Mouse (Mus musculus): ENCODE data around the gene C1s1. TPM values are rescaled to one million over a fixed set of nuclear protein-coding genes. Genes with fewer than 3 reads are reported as not detected.
"Not testable (repeated sequence)": the region's sequence is repeated elsewhere in the genome, so short reads cannot be mapped to it uniquely, and the experiment has no call there.

C1s1 gene
- polyA plus RNA-seq (2014; fragmentation: Nextera tagmentation; extraction: Ambion mirVana), result 2.0 and 2.9 TPM in 2 replicates

GRCm38 (mm10) chr6:124542284-124542683 is at the start of gene C1s1:
Gene C1s1 (minus strand): TSS chr6:124542359.
- H3K4me3 ChIP-seq (ENCODE audit: low read depth, low read length); H3K36me3 ChIP-seq (ENCODE audit: control insufficient read depth, insufficient read depth, low read length); H3K9ac ChIP-seq (replicated peaks; ENCODE audit: low read depth, low read length); H3K9me3 ChIP-seq (ENCODE audit: control insufficient read depth, low read depth, low read length); H3K4me2 ChIP-seq (replicated peaks; ENCODE audit: low read depth, low read length); H3K27me3 ChIP-seq (ENCODE audit: control insufficient read depth, insufficient read depth, low read length); H3K27ac ChIP-seq (ENCODE audit: low read length); H3K4me1 ChIP-seq (ENCODE audit: control insufficient read depth, insufficient read depth, low read length): not testable (repeated sequence)
- 5% methylated on average over 1 of the region's 1 CpGs for WGBS
- 0 out of 2 replicates have a peak, but pooled peaks have one; percentile 37 for ATAC-seq (ENCODE audit: insufficient number of reproducible peaks, insufficient read depth, low FRiP score, low read depth)

GRCm38 (mm10) chr6:124588771-124589170 is 46.6 kb upstream of the C1s1 start:
- Histone ChIP-seq H3K36me3 (ENCODE audit: control insufficient read depth, insufficient read depth, low read length) (no peaks in the 10 kb centered on the region), H3K4me1 (ENCODE audit: control insufficient read depth, insufficient read depth, low read length) (no peaks in the 10 kb centered on the region), H3K27me3 (ENCODE audit: control insufficient read depth, insufficient read depth, low read length) (no peaks in the 10 kb centered on the region), H3K4me3 (ENCODE audit: low read depth, low read length) (no peak overlapping the region), H3K4me2 (replicated peaks; ENCODE audit: low read depth, low read length) (no peak overlapping the region), H3K9me3 (ENCODE audit: control insufficient read depth, low read depth, low read length) (no peaks in the 10 kb centered on the region), H3K9ac (replicated peaks; ENCODE audit: low read depth, low read length) (no peak overlapping the region), H3K27ac (ENCODE audit: low read length) (no peak overlapping the region)
- no peak for ATAC-seq (ENCODE audit: insufficient number of reproducible peaks, insufficient read depth, low FRiP score, low read depth)

GRCm38 (mm10) chr6:124586266-124586665 is 44.1 kb upstream of the C1s1 start:
- H3K27me3 ChIP-seq (ENCODE audit: control insufficient read depth, insufficient read depth, low read length), result no peaks in the 10 kb centered on the region
- ATAC-seq (ENCODE audit: insufficient number of reproducible peaks, insufficient read depth, low FRiP score, low read depth), result no peak
- no peaks in the 10 kb centered on the region for H3K4me1 ChIP-seq (ENCODE audit: control insufficient read depth, insufficient read depth, low read length)
- H3K36me3 ChIP-seq (ENCODE audit: control insufficient read depth, insufficient read depth, low read length), result no peaks in the 10 kb centered on the region
- H3K4me2 ChIP-seq (replicated peaks; ENCODE audit: low read depth, low read length), result no peak overlapping the region
- no peak overlapping the region for H3K4me3 ChIP-seq (ENCODE audit: low read depth, low read length)
- H3K9me3 ChIP-seq (ENCODE audit: control insufficient read depth, low read depth, low read length), result no peaks in the 10 kb centered on the region
- H3K9ac ChIP-seq (replicated peaks; ENCODE audit: low read depth, low read length), result no peak overlapping the region
- 72% methylated on average over 4 of the region's 4 CpGs for WGBS
- no peak overlapping the region for H3K27ac ChIP-seq (ENCODE audit: low read length)

GRCm38 (mm10) chr6:124585761-124586160 is 43.6 kb upstream of the C1s1 start:
- no peak for ATAC-seq (ENCODE audit: insufficient number of reproducible peaks, insufficient read depth, low FRiP score, low read depth)
- no peak overlapping the region for H3K9ac ChIP-seq (replicated peaks; ENCODE audit: low read depth, low read length)
- no peaks in the 10 kb centered on the region for H3K4me1 ChIP-seq (ENCODE audit: control insufficient read depth, insufficient read depth, low read length)
- H3K4me2 ChIP-seq (replicated peaks; ENCODE audit: low read depth, low read length), result no peak overlapping the region
- WGBS, result 70% methylated on average over 3 of the region's 3 CpGs
- no peak overlapping the region for H3K4me3 ChIP-seq (ENCODE audit: low read depth, low read length)
- no peaks in the 10 kb centered on the region for H3K36me3 ChIP-seq (ENCODE audit: control insufficient read depth, insufficient read depth, low read length)
- H3K27ac ChIP-seq (ENCODE audit: low read length), result no peak overlapping the region
- H3K27me3 ChIP-seq (ENCODE audit: control insufficient read depth, insufficient read depth, low read length), result no peaks in the 10 kb centered on the region
- no peaks in the 10 kb centered on the region for H3K9me3 ChIP-seq (ENCODE audit: control insufficient read depth, low read depth, low read length)

GRCm38 (mm10) chr6:124584935-124585334 is 42.8 kb upstream of the C1s1 start:
- H3K4me2 ChIP-seq (replicated peaks; ENCODE audit: low read depth, low read length), result no peak overlapping the region
- H3K4me3 ChIP-seq (ENCODE audit: low read depth, low read length), result no peak overlapping the region
- H3K4me1 ChIP-seq (ENCODE audit: control insufficient read depth, insufficient read depth, low read length), result no peaks in the 10 kb centered on the region
- H3K9me3 ChIP-seq (ENCODE audit: control insufficient read depth, low read depth, low read length), result no peaks in the 10 kb centered on the region
- WGBS, result 59% methylated on average over 3 of the region's 3 CpGs
- no peak for ATAC-seq (ENCODE audit: insufficient number of reproducible peaks, insufficient read depth, low FRiP score, low read depth)
- no peaks in the 10 kb centered on the region for H3K27me3 ChIP-seq (ENCODE audit: control insufficient read depth, insufficient read depth, low read length)
- no peaks in the 10 kb centered on the region for H3K36me3 ChIP-seq (ENCODE audit: control insufficient read depth, insufficient read depth, low read length)
- H3K27ac ChIP-seq (ENCODE audit: low read length), result no peak overlapping the region
- no peak overlapping the region for H3K9ac ChIP-seq (replicated peaks; ENCODE audit: low read depth, low read length)

GRCm38 (mm10) chr6:124582231-124582630 is 40.1 kb upstream of the C1s1 start:
- ATAC-seq (ENCODE audit: insufficient number of reproducible peaks, insufficient read depth, low FRiP score, low read depth), result no peak
- no peak overlapping the region for H3K4me3 ChIP-seq (ENCODE audit: low read depth, low read length)
- 90% methylated on average over 1 of the region's 1 CpGs for WGBS
- no peaks in the 10 kb centered on the region for H3K27me3 ChIP-seq (ENCODE audit: control insufficient read depth, insufficient read depth, low read length)
- no peak overlapping the region for H3K27ac ChIP-seq (ENCODE audit: low read length)
- H3K9me3 ChIP-seq (ENCODE audit: control insufficient read depth, low read depth, low read length), result no peaks in the 10 kb centered on the region
- H3K9ac ChIP-seq (replicated peaks; ENCODE audit: low read depth, low read length), result no peak overlapping the region
- no peaks in the 10 kb centered on the region for H3K36me3 ChIP-seq (ENCODE audit: control insufficient read depth, insufficient read depth, low read length)
- H3K4me2 ChIP-seq (replicated peaks; ENCODE audit: low read depth, low read length), result no peak overlapping the region
- no peaks in the 10 kb centered on the region for H3K4me1 ChIP-seq (ENCODE audit: control insufficient read depth, insufficient read depth, low read length)

GRCm38 (mm10) chr6:124580155-124580554 is 38.0 kb upstream of the C1s1 start:
- not testable (repeated sequence) for H3K9ac ChIP-seq (replicated peaks; ENCODE audit: low read depth, low read length); H3K4me1 ChIP-seq (ENCODE audit: control insufficient read depth, insufficient read depth, low read length); H3K4me3 ChIP-seq (ENCODE audit: low read depth, low read length); H3K27ac ChIP-seq (ENCODE audit: low read length); H3K36me3 ChIP-seq (ENCODE audit: control insufficient read depth, insufficient read depth, low read length); H3K9me3 ChIP-seq (ENCODE audit: control insufficient read depth, low read depth, low read length); H3K27me3 ChIP-seq (ENCODE audit: control insufficient read depth, insufficient read depth, low read length); H3K4me2 ChIP-seq (replicated peaks; ENCODE audit: low read depth, low read length)
- 76% methylated on average over 7 of the region's 7 CpGs for WGBS
- 0 out of 2 replicates have a peak, but pooled peaks have one; percentile 37 for ATAC-seq (ENCODE audit: insufficient number of reproducible peaks, insufficient read depth, low FRiP score, low read depth)

GRCm38 (mm10) chr6:124575155-124575678 is 33.1 kb upstream of the C1s1 start:
- not testable (repeated sequence) for H3K36me3 ChIP-seq (ENCODE audit: control insufficient read depth, insufficient read depth, low read length); ATAC-seq (ENCODE audit: insufficient number of reproducible peaks, insufficient read depth, low FRiP score, low read depth); H3K4me1 ChIP-seq (ENCODE audit: control insufficient read depth, insufficient read depth, low read length); H3K9ac ChIP-seq (replicated peaks; ENCODE audit: low read depth, low read length); H3K4me3 ChIP-seq (ENCODE audit: low read depth, low read length); H3K4me2 ChIP-seq (replicated peaks; ENCODE audit: low read depth, low read length); H3K27me3 ChIP-seq (ENCODE audit: control insufficient read depth, insufficient read depth, low read length); H3K27ac ChIP-seq (ENCODE audit: low read length); H3K9me3 ChIP-seq (ENCODE audit: control insufficient read depth, low read depth, low read length)
- 85% methylated on average over 3 of the region's 3 CpGs for WGBS

GRCm38 (mm10) chr6:124570026-124570425 is 27.9 kb upstream of the C1s1 start, which contains the start of gene C1rb:
Gene C1rb (plus strand): TSS chr6:124570294.
- H3K4me2 ChIP-seq (replicated peaks; ENCODE audit: low read depth, low read length), result no peak within 1 kb of the TSS
- no peak within 1 kb of the TSS for H3K27ac ChIP-seq (ENCODE audit: low read length)
- ATAC-seq (ENCODE audit: insufficient number of reproducible peaks, insufficient read depth, low FRiP score, low read depth), result no peak
- no peaks in the 10 kb centered on the region for H3K9me3 ChIP-seq (ENCODE audit: control insufficient read depth, low read depth, low read length)
- no peak within 1 kb of the TSS for H3K4me3 ChIP-seq (ENCODE audit: low read depth, low read length)
- WGBS, result 1% methylated on average over 8 of the region's 8 CpGs
- no peaks in the 10 kb centered on the region for H3K36me3 ChIP-seq (ENCODE audit: control insufficient read depth, insufficient read depth, low read length)
- no peak within 1 kb of the TSS for H3K9ac ChIP-seq (replicated peaks; ENCODE audit: low read depth, low read length)
- no peaks in the 10 kb centered on the region for H3K27me3 ChIP-seq (ENCODE audit: control insufficient read depth, insufficient read depth, low read length)
- H3K4me1 ChIP-seq (ENCODE audit: control insufficient read depth, insufficient read depth, low read length), result no peaks in the 10 kb centered on the region
